16 mouse cellular contexts compared by ENCODE assay signal in genomic region chr9:14350787-14351186, GRCm38 (mm10).
"Had no signal": no experiment of that assay in that cellular context is flagged by ENCODE, and none has a peak within 500 bp of the region (broad histone marks: within the 10 kb centered on the region; RNA-seq: fewer than 3 reads in every experiment).

No protein-coding gene starts in this region.

- H3K27ac ChIP-seq: liver, embryonic 15.5 days; midbrain, embryonic 10.5 days; neural tube, embryonic 12.5 days; stomach, embryonic 15.5 days; stomach, postnatal 0 days had no signal

- H3K4me3 ChIP-seq: liver, embryonic 15.5 days; midbrain, embryonic 10.5 days; myocyte; neural tube, embryonic 12.5 days; stomach, embryonic 15.5 days had no signal

- H3K4me1 ChIP-seq: midbrain, embryonic 10.5 days; neural tube, embryonic 12.5 days; stomach, embryonic 15.5 days had no signal

- H3K9ac ChIP-seq: liver, embryonic 15.5 days; lung, embryonic 14.5 days; neural tube, embryonic 12.5 days; stomach, embryonic 15.5 days had no signal

- H3K27me3 ChIP-seq: liver, embryonic 15.5 days; neural tube, embryonic 12.5 days; stomach, embryonic 15.5 days had no signal

- DNase-seq: lung, adult 18-20 months; lung, embryonic 14.5 days; lung, postnatal 10 days; lung, postnatal 4 days; midbrain, embryonic 14.5 days; right cerebral cortex, postnatal 14 days; thymus, adult 2 months; thymus, postnatal 25 days; thymus, postnatal 4 days had no signal

- H3K9me3 ChIP-seq: liver, embryonic 15.5 days; midbrain, embryonic 10.5 days; neural tube, embryonic 12.5 days; stomach, embryonic 15.5 days had no signal

- H3K4me2 ChIP-seq: liver, embryonic 15.5 days; lung, embryonic 14.5 days; neural tube, embryonic 12.5 days; stomach, embryonic 15.5 days had no signal

- H3K36me3 ChIP-seq: midbrain, embryonic 10.5 days; neural tube, embryonic 12.5 days; stomach, embryonic 15.5 days had no signal

- ATAC-seq: midbrain, embryonic 16.5 days had no signal
